Comparison of ENCODE assay signal across 8 mouse cellular contexts in genomic region chr13:107073039-107073620, GRCm38 (mm10). TPM values are rescaled to one million over a fixed set of nuclear protein-coding genes. Genes with fewer than 3 reads are reported as not detected.
DNase-seq lines count a peak whose midpoint lies in the region; ATAC-seq and TF ChIP-seq lines count a peak whose summit lies in the region.

No protein-coding gene starts in this region.

- WGBS in lung, embryonic 14.5 days: 7% methylated on average over 14 of the region's 14 CpGs
- whole genome bisulfite sequencing in neural tube, embryonic 11.5 days: 2% methylated on average over 14 of the region's 14 CpGs

- H3K4me1 ChIP-seq in lung, embryonic 14.5 days (ENCODE audit: insufficient read depth): no peaks in the 10 kb centered on the region
- no peaks in the 10 kb centered on the region for H3K4me1 ChIP-seq in neural tube, embryonic 11.5 days (ENCODE audit: control insufficient read depth, insufficient read depth, low read length)

- H3K4me2 ChIP-seq in lung, embryonic 14.5 days: peak overlapping the region; percentile 54
- peak overlapping the region; percentile 53 for H3K4me2 ChIP-seq in neural tube, embryonic 11.5 days (ENCODE audit: low read depth)

- intact Hi-C loops in heart, postnatal 10 days (cut with DNase I): no loop called here
- intact Hi-C loops in left cerebral cortex, postnatal 4 days (cut with DNase I): no loop called here

- no peaks in the 10 kb centered on the region for H3K36me3 ChIP-seq in lung, embryonic 14.5 days (ENCODE audit: insufficient read depth)
- H3K36me3 ChIP-seq in neural tube, embryonic 11.5 days (ENCODE audit: control insufficient read depth, insufficient read depth, low read length): no peaks in the 10 kb centered on the region

- ATAC-seq in lung, embryonic 14.5 days (ENCODE audit: insufficient read depth): peak; percentile 68
- peak; percentile 58; the same call in 1 of the 2 replicates for ATAC-seq in neural tube, embryonic 11.5 days (ENCODE audit: insufficient read depth, low FRiP score, low TSS enrichment)
- no peak for ATAC-seq in megakaryocyte-erythroid progenitor cell, adult 5-6 weeks (replicated peaks; ENCODE audit: low FRiP score, low TSS enrichment, poor library complexity, severe bottlenecking)

- H3K9me3 ChIP-seq in lung, embryonic 14.5 days (ENCODE audit: low read depth, low read length): no peaks in the 10 kb centered on the region
- no peaks in the 10 kb centered on the region for H3K9me3 ChIP-seq in neural tube, embryonic 11.5 days (ENCODE audit: control insufficient read depth, low read length)

- H3K27ac ChIP-seq in lung, embryonic 14.5 days (ENCODE audit: low read depth): no peak overlapping the region
- no peak overlapping the region for H3K27ac ChIP-seq in neural tube, embryonic 11.5 days (ENCODE audit: low read depth, low read length)

- no peaks in the 10 kb centered on the region for H3K27me3 ChIP-seq in lung, embryonic 14.5 days (ENCODE audit: insufficient read depth, low read length)
- H3K27me3 ChIP-seq in neural tube, embryonic 11.5 days (ENCODE audit: control insufficient read depth, insufficient read depth, low read length): no peaks in the 10 kb centered on the region

- H3K9ac ChIP-seq in lung, embryonic 14.5 days: peak overlapping the region; percentile 9; the same call in 1 of the 2 replicates
- H3K9ac ChIP-seq in neural tube, embryonic 11.5 days (ENCODE audit: low read length): peak overlapping the region; percentile 35

- DNase-seq in lung, embryonic 14.5 days: peak; percentile 23
- DNase-seq in lung, postnatal 25 days (ENCODE audit: low spot score): no peak
- peak; percentile 64 for DNase-seq in embryo, embryonic 11 days
- DNase-seq in heart, postnatal 10 days: peak; percentile 28 to 38
- peak; percentile 15 for DNase-seq in left cerebral cortex, postnatal 4 days
- DNase-seq in neural tube, embryonic 11.5 days (ENCODE audit: low spot score): peak; percentile 48
- DNase-seq in spleen, adult 12 weeks (ENCODE audit: low spot score): no peak

- H3K4me3 ChIP-seq in lung, embryonic 14.5 days (ENCODE audit: low read depth, low read length): peak overlapping the region; percentile 19; the same call in 1 of the 2 replicates
- peak overlapping the region; percentile 30 for H3K4me3 ChIP-seq in neural tube, embryonic 11.5 days (ENCODE audit: low read depth, low read length)

- TF ChIP-seq CTCF in lung, embryonic 14.5 days (IDR thresholded peaks at IDR 0.05; ENCODE audit: low read depth): no peak

RNA-seq across cellular contexts. Expression of gene Kif2a, which starts 51.2 kb away (rescaled TPM):
- 27.2 and 29.1 TPM in 2 replicates for polyA plus RNA-seq in lung, embryonic 14.5 days (2014; fragmentation: Nextera tagmentation; extraction: Ambion mirVana)
- total RNA-seq in heart, postnatal 10 days (2021): 10 to 100 TPM; 38.7 to 44.9 TPM
- 100 to 1,000 TPM; 194 to 216 TPM for total RNA-seq in left cerebral cortex, postnatal 4 days (2021)
- 28.2 and 33.2 TPM in 2 replicates for polyA plus RNA-seq in neural tube, embryonic 11.5 days (2014; fragmentation: Nextera tagmentation; extraction: Ambion mirVana)
- 56.4 and 80.7 TPM in 2 replicates for total RNA-seq in megakaryocyte-erythroid progenitor cell, adult 5-6 weeks (2014; fragmentation: Nextera tagmentation)
- total RNA-seq in megakaryocyte-erythroid progenitor cell, adult 5-6 weeks (2017): 22.0 and 26.1 TPM in 2 replicates

Comparison
In these comparisons a context has a peak if more than half of its experiments do, and no peak if none do; other contexts are left out.
1. DNase-seq: peak in lung, embryonic 14.5 days (single experiment), embryo, embryonic 11 days (single experiment), heart, postnatal 10 days (2 of 2), left cerebral cortex, postnatal 4 days (single experiment) and neural tube, embryonic 11.5 days (single experiment); none in lung, postnatal 25 days (single experiment) and spleen, adult 12 weeks (single experiment).